Mouse (Mus musculus): ENCODE results near the gene Rnaseh2c.

GRCm38 (mm10) chr19:5641641-5642040 is 40.0 kb downstream of the Rnaseh2c start:
- TF ChIP-seq POLR2A (IDR thresholded peaks at IDR 0.05; ENCODE audit: low read depth, low read length) (no peak), CTCF (IDR thresholded peaks at IDR 0.05; ENCODE audit: extremely low read depth, insufficient read depth, insufficient read length, insufficient replicate concordance) (no peak)

Data from spleen, adult 2 months (tissue).